Mouse (Mus musculus): ENCODE results near the gene Kif5a.
"Not testable (repeated sequence)": the region's sequence is repeated elsewhere in the genome, so short reads cannot be mapped to it uniquely, and the experiment has no call there.

The Kif5a gene

GRCm38 (mm10) chr10:127262548-127263398 lies at the start of gene Kif5a:
TSS of gene Kif5a (minus strand) at chr10:127263348.
- DNase-seq, result peak; percentile 79

- no peak for DNase-seq
These were observed 49.7 kb upstream of the Kif5a start for GRCm38 (mm10) chr10:127312858-127313257.

DNA sequence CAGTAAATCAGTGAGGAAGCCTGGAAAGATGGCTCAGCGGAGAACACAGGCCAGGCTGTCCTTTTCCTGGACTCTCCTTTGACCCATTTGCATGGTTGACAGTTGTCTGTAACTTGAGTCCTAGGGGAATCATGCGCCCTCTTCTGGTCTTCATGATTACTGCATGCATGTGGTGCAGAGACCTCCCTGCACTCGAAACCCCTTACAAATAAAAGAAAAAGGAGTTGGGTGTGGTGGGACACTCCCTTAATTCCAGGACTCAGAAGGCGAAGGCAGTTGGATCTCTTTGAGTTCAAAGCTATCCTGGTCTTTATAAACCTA lies 49.2 kb upstream of the Kif5a start:
- DNase-seq, result peak; percentile 77

GRCm38 (mm10) chr10:127311476-127312355 lies 48.6 kb upstream of the Kif5a start, which contains the start of gene Mars:
TSS of gene Mars (minus strand) at chr10:127311786.
- peak; percentile 90 for DNase-seq

- DNase-seq, result peak; percentile 23
These were observed 47.7 kb upstream of the Kif5a start for GRCm38 (mm10) chr10:127310523-127311475.

DNA sequence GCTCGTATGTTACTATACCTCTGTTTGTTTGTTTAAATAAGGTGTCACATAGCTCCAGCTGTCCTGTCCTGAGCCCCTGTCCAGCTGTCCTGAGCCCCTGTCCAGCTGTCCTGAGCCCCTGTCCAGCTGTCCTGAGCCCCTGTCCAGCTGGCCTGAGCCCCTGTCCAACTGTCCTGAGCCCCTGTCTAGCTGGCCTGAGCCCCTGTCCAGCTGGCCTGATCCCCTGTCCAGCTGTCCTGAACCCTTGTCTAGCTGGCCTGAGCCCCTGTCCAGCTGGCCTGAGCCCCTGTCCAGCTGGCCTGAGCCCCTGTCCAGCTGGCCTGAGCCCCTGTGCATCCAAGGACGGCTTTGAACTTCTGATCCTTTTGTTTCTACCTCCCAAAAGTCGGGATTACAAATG lies 46.0 kb upstream of the Kif5a start:
- DNase-seq, result not testable (repeated sequence)

DNA sequence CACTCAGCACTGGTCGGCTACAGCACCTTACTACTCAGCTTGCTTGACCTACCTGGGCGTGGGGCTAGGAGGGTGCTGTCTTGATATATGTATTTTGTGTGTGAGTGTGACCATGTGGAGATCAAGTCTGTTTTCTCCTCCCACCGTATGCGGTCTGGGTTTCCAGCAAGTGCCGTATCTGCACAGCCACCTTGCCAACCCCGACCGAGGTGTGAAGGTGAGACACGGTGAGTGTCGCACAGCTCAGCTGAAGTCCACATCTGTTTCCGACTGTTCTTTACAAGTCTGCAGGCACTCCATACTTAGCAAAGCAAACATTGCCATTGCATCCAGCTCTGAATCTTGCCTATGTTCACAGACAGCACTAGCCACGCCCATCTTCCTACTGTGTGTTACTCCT lies 40.0 kb upstream of the Kif5a start:
- no peak for DNase-seq

GRCm38 (mm10) chr10:127300361-127300760 lies 37.2 kb upstream of the Kif5a start:
- no peak for DNase-seq

- no peak for DNase-seq
These were observed 34.1 kb upstream of the Kif5a start for GRCm38 (mm10) chr10:127297015-127297871.

DNA sequence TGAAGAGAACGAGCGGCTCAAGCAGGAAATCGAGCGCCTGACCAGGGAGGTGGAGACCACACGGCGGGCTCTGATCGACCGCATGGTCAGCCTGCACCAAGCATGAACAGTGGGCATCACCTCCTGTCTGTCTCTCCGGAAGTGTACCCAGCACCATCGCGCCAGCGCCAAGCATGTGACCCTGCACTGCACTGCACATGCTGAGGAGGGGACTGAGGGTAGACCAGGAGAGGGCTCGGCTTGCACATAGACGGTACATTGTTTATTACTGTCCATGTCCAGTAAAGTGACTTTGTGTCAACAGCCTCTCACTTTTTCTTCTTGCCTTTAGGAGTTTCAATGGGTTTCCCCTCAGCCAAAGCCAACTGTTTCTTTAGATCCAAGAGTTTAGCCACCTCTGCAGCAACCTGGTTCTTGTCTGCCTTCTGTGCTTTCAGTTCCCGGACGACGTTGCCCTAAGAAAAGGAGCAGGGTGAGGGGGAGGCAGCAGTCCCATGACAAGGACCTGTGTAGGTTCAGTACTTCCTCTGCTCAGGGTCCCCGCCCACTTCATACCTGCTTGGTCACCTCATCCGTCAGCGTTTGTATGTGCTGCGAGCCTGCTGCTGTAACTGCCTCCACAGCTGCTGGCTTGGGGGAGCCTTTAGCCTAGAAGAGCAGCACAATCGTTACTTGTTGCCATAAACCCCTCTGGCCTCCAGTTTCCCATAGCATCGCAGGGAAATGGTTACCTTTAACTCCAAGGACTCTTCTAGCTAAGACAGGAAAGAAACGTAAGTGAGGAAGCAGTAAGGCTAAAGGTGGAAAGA lies 33.0 kb upstream of the Kif5a start:
- no peak for DNase-seq

- DNase-seq, result no peak
These were observed 31.9 kb upstream of the Kif5a start for GRCm38 (mm10) chr10:127294895-127295510.

- no peak for DNase-seq
These were observed 30.5 kb upstream of the Kif5a start for GRCm38 (mm10) chr10:127293590-127294113.

DNA sequence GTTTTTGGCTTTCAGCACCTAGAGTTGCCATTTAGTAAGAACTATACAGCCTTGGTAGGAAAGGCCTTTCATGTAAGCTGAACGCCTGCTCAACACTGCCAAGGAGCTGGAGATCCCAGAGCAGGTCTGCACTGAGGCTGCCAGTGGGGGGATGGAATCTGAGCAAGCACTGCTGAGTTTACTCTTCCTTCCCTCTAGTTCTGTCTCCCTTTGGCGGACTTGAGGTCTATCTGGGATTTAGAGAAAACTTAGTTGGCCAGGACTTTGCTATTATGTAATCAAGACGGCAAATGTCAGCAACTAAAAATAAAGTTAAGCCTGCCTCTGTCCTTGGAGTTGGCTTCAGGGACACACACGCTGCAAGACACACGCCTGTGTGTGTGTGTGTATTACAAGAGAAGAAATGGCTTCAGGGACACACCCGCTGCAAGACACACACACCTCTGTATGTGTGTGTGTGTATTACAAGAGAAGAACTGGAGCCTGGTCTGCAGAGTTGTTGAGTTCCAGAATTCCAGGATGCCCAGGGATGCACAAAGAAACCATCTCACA lies 29.9 kb upstream of the Kif5a start:
- DNase-seq, result no peak

GRCm38 (mm10) chr10:127291881-127292638 lies 28.9 kb upstream of the Kif5a start:
- DNase-seq, result no peak

- DNase-seq, result peak; percentile 28
These were observed 28.1 kb upstream of the Kif5a start for GRCm38 (mm10) chr10:127290930-127291880.

- peak; percentile 100 for DNase-seq
These were observed 27.3 kb upstream of the Kif5a start for GRCm38 (mm10) chr10:127290307-127290929.

GRCm38 (mm10) chr10:127289573-127290191 lies 26.5 kb upstream of the Kif5a start:
- peak; percentile 80 for DNase-seq

Data from cerebellum, adult 11 months (tissue).